Mouse (Mus musculus) cerebellum, adult 2 months (tissue): Measurements from ENCODE around the gene Cyp4f14. TPM values are rescaled to one million over a fixed set of nuclear protein-coding genes. Genes with fewer than 3 reads are reported as not detected.

Experiments used
- polyA plus RNA-seq: library from polyadenylated mRNA; depleted of rRNA; stranded (reverse); fragments of >200 nt; gene quantifications from 2 replicates; pipeline ENCODE4 v1.2.3, GENCODE M21; 2012; rRNA removed

The Cyp4f14 gene
- polyA plus RNA-seq, 1 experiment = 10.8 TPM

Other genes with a start within 250 kb of the Cyp4f14 start
- 5.1 and 5.9 TPM in 2 replicates for gene Cyp4f15, start 231.7 kb downstream of the Cyp4f14 start, polyA plus RNA-seq
- 25.9 and 28.8 TPM in 2 replicates for gene Zfp871, start 129.1 kb downstream of the Cyp4f14 start, polyA plus RNA-seq
- 6.4 and 7.2 TPM in 2 replicates for gene Zfp811, start 107.4 kb downstream of the Cyp4f14 start, polyA plus RNA-seq
- gene Zfp799, start 87.1 kb downstream of the Cyp4f14 start, polyA plus RNA-seq = 13.3 and 15.7 TPM in 2 replicates
- 6.3 and 6.8 TPM in 2 replicates for gene Zfp870, start 25.7 kb downstream of the Cyp4f14 start, polyA plus RNA-seq
- gene Cyp4f13, start 30.1 kb upstream of the Cyp4f14 start, polyA plus RNA-seq = 47.2 and 49.5 TPM in 2 replicates
- 4.6 and 4.9 TPM in 2 replicates for gene Zfp472, start 48.5 kb upstream of the Cyp4f14 start, polyA plus RNA-seq
- gene Zfp952, start 75.8 kb upstream of the Cyp4f14 start, polyA plus RNA-seq = 12.3 and 13.3 TPM in 2 replicates
- 10.7 and 12.2 TPM in 2 replicates for gene Zfp763, start 116.1 kb upstream of the Cyp4f14 start, polyA plus RNA-seq
- not detected in 2 replicates for gene 4921501E09Rik, start 150.7 kb upstream of the Cyp4f14 start, polyA plus RNA-seq
- 10.2 and 11.6 TPM in 2 replicates for gene Zfp563, start 172.0 kb upstream of the Cyp4f14 start, polyA plus RNA-seq
- 4.5 and 5.1 TPM in 2 replicates for gene Morc2b, start 222.3 kb upstream of the Cyp4f14 start, polyA plus RNA-seq